In genomic region chr16:5137006-5137540, GRCm38 (mm10) we compare ENCODE assay signal across 16 mouse cellular contexts. TPM values are rescaled to one million over a fixed set of nuclear protein-coding genes. Genes with fewer than 3 reads are reported as not detected.
DNase-seq lines count a peak whose midpoint lies in the region; ATAC-seq and TF ChIP-seq lines count a peak whose summit lies in the region.
"Had no signal": no experiment of that assay in that cellular context is flagged by ENCODE, and none has a peak within 500 bp of the region (broad histone marks: within the 10 kb centered on the region; RNA-seq: fewer than 3 reads in every experiment).

No protein-coding gene starts in this region.

- H3K36me3 ChIP-seq in liver, postnatal 0 days (replicated peaks; ENCODE audit: insufficient read depth, low read length): no peaks in the 10 kb centered on the region
- no peaks in the 10 kb centered on the region for H3K36me3 ChIP-seq in stomach, embryonic 15.5 days
- H3K36me3 ChIP-seq: forebrain, embryonic 12.5 days; hindbrain, embryonic 12.5 days; liver, embryonic 12.5 days had no signal

- 68% methylated on average over 12 of the region's 12 CpGs for WGBS in liver, postnatal 0 days (ENCODE audit: insufficient replicate concordance)
- WGBS in stomach, embryonic 15.5 days: 61% methylated on average over 12 of the region's 12 CpGs

- H3K9ac ChIP-seq in liver, postnatal 0 days (replicated peaks): no peak overlapping the region
- H3K9ac ChIP-seq in stomach, embryonic 15.5 days: no peak overlapping the region
- H3K9ac ChIP-seq: forebrain, embryonic 12.5 days; hindbrain, embryonic 12.5 days; liver, embryonic 12.5 days had no signal

- no peak for ATAC-seq in liver, postnatal 0 days
- no peak for ATAC-seq in stomach, embryonic 15.5 days (ENCODE audit: insufficient read depth, low FRiP score, low read depth)
- ATAC-seq: inflammation-experienced regulatory T-cells, adult 6 months; midbrain, embryonic 16.5 days had no signal

- intact Hi-C loops in left cerebral cortex, postnatal 4 days (cut with DNase I): no loop called here

- no peak for TF ChIP-seq EP300 in liver, postnatal 0 days (IDR thresholded peaks at IDR 0.05; ENCODE audit: low read depth)

- no peak for TF ChIP-seq CTCF in liver, postnatal 0 days (IDR thresholded peaks at IDR 0.05; ENCODE audit: low read depth)

- H3K27ac ChIP-seq in liver, postnatal 0 days (ENCODE audit: low read depth): peak overlapping the region; percentile 62
- H3K27ac ChIP-seq in stomach, embryonic 15.5 days: peak overlapping the region; percentile 89; the same call in 1 of the 2 replicates
- H3K27ac ChIP-seq: forebrain, embryonic 12.5 days; hindbrain, embryonic 12.5 days; liver, embryonic 12.5 days had no signal

- H3K4me3 ChIP-seq in liver, postnatal 0 days (ENCODE audit: low read depth, low read length): no peak overlapping the region
- H3K4me3 ChIP-seq in stomach, embryonic 15.5 days (replicated peaks): no peak overlapping the region
- H3K4me3 ChIP-seq: forebrain, embryonic 12.5 days; hindbrain, embryonic 12.5 days; liver, embryonic 12.5 days had no signal

- peaks cover 13% of the 10 kb centered on the region for H3K4me1 ChIP-seq in liver, postnatal 0 days (ENCODE audit: insufficient read depth)
- H3K4me1 ChIP-seq in stomach, embryonic 15.5 days: peaks cover 28% of the 10 kb centered on the region
- H3K4me1 ChIP-seq: liver, embryonic 12.5 days had no signal

- H3K27me3 ChIP-seq in liver, postnatal 0 days (ENCODE audit: insufficient read depth, low read length): peaks cover 14% of the 10 kb centered on the region
- H3K27me3 ChIP-seq in stomach, embryonic 15.5 days (replicated peaks): peaks cover 14% of the 10 kb centered on the region

- DNase-seq in embryo, embryonic 10 days (ENCODE audit: low spot score): peak; percentile 30
- DNase-seq in embryo, embryonic 11 days: no peak
- DNase-seq in liver, postnatal 0 days: no peak
- no peak for DNase-seq in liver
- DNase-seq in Muller cell, postnatal 12 days (ENCODE audit: inconsistent ontology term): peak; percentile 63
- DNase-seq in thymus, postnatal 0 days (ENCODE audit: low spot score): no peak
- no peak for DNase-seq in left cerebral cortex, postnatal 4 days
- DNase-seq: thymus, postnatal 25 days had no signal

- H3K4me2 ChIP-seq in liver, postnatal 0 days (ENCODE audit: low read depth, low read length): no peak overlapping the region
- no peak overlapping the region for H3K4me2 ChIP-seq in stomach, embryonic 15.5 days
- H3K4me2 ChIP-seq: forebrain, embryonic 12.5 days; hindbrain, embryonic 12.5 days; liver, embryonic 12.5 days had no signal

- H3K9me3 ChIP-seq in liver, postnatal 0 days (ENCODE audit: low read length): no peaks in the 10 kb centered on the region
- H3K9me3 ChIP-seq in stomach, embryonic 15.5 days: no peaks in the 10 kb centered on the region
- H3K9me3 ChIP-seq: forebrain, embryonic 12.5 days; hindbrain, embryonic 12.5 days; liver, embryonic 12.5 days had no signal

RNA-seq across cellular contexts. Expression of gene Ppl, which starts 4.9 kb away (rescaled TPM):
- polyA plus RNA-seq in liver, postnatal 0 days (2015; fragmentation: Nextera tagmentation; extraction: Ambion mirVana): 0.39 and 0.54 TPM in 2 replicates
- 15.5 and 28.2 TPM in 2 replicates for polyA plus RNA-seq in stomach, embryonic 15.5 days (2015; fragmentation: Nextera tagmentation; extraction: Ambion mirVana)
- polyA plus RNA-seq in thymus, postnatal 0 days (2015; fragmentation: Nextera tagmentation; extraction: Ambion mirVana): 0.49 and 1.0 TPM in 2 replicates
- total RNA-seq in left cerebral cortex, postnatal 4 days (2021): under 1 TPM; 0.18 to 0.26 TPM
- total RNA-seq: common myeloid progenitor, adult 5-6 weeks; MEL had no signal

RNA-seq across cellular contexts. Expression of gene Sec14l5, which starts 9.8 kb away (rescaled TPM):
- polyA plus RNA-seq in liver, postnatal 0 days (2015; fragmentation: Nextera tagmentation; extraction: Ambion mirVana): 0.04 TPM in 1 of 2 replicates, not detected in the other
- 0.05 and 0.14 TPM in 2 replicates for polyA plus RNA-seq in stomach, embryonic 15.5 days (2015; fragmentation: Nextera tagmentation; extraction: Ambion mirVana)
- 0.41 and 0.42 TPM in 2 replicates for polyA plus RNA-seq in thymus, postnatal 0 days (2015; fragmentation: Nextera tagmentation; extraction: Ambion mirVana)
- total RNA-seq in left cerebral cortex, postnatal 4 days (2021): under 1 TPM; 0.10 to 0.18 TPM
- total RNA-seq: common myeloid progenitor, adult 5-6 weeks; MEL had no signal
- polyA plus RNA-seq: inflammation-experienced regulatory T-cells, adult 6 months; liver, embryonic 12.5 days had no signal

Comparison
In these comparisons a context has a peak if more than half of its experiments do, and no peak if none do; other contexts are left out.
1. DNase-seq: peak in embryo, embryonic 10 days (single experiment) and Muller cell, postnatal 12 days (single experiment); none in embryo, embryonic 11 days (single experiment), liver, postnatal 0 days (single experiment), liver (single experiment), thymus, postnatal 0 days (single experiment) and left cerebral cortex, postnatal 4 days (single experiment).